Mouse (Mus musculus) liver, embryonic 14.5 days (tissue): ENCODE data around the gene Stx3. TPM values are rescaled to one million over a fixed set of nuclear protein-coding genes. Genes with fewer than 3 reads are reported as not detected.

Experiments used
- ATAC-seq: fragments of 200-750 bp; cut with Nextera tagmentation; 2 replicates; pipeline ENCODE4 v1.8.0; 2017; ENCODE audit warnings: moderate number of reproducible peaks, mild to moderate bottlenecking, moderate library complexity; ENCODE audit not compliant: insufficient read depth
- DNase-seq, 3 experiments: peaks; one replicate each; pipeline ENCODE4 v3.0.0-alpha.2; 2012 to 2013; ENCODE audit warnings: low read depth in 3 of 3, low spot score in 3 of 3
- H3K27ac ChIP-seq: fragments of 300-500 bp; sonication (generic); 2 replicates; pipeline ENCODE4 v1.5.1; 2014; ENCODE audit warnings: moderate library complexity, mild to moderate bottlenecking, control low read depth, inconsistent platforms
- H3K27me3 ChIP-seq: fragments of 300-500 bp; sonication (generic); 2 replicates; pipeline ENCODE4 v1.6.1; 2014; ENCODE audit warnings: mild to moderate bottlenecking, low read length, moderate library complexity; ENCODE audit not compliant: control insufficient read depth, insufficient read depth
- H3K36me3 ChIP-seq: fragments of 300-500 bp; sonication (generic); replicated peaks from 2 replicates; pipeline ENCODE4 v1.6.1; 2014; ENCODE audit warnings: low read depth; ENCODE audit not compliant: control insufficient read depth, insufficient read depth
- H3K4me1 ChIP-seq, 2 experiments: fragments of 200-500 bp in 1 of 2; fragments of 300-500 bp in 1 of 2; sonication (generic) in 1 of 2; replicated peaks; 2 replicates each; pipeline ENCODE4 v1.6.1; 2012 to 2014; ENCODE audit warnings: antibody characterized with exemption in 1 of 2, inconsistent platforms in 1 of 2, low read length in 1 of 2; ENCODE audit not compliant: control insufficient read depth in 2 of 2, insufficient read depth in 2 of 2
- H3K4me2 ChIP-seq: fragments of 300-500 bp; sonication (generic); 2 replicates; pipeline ENCODE4 v1.6.1; 2014; ENCODE audit warnings: low read depth, mild to moderate bottlenecking, control low read depth, moderate library complexity
- H3K4me3 ChIP-seq, 2 experiments: fragments of 200-500 bp in 1 of 2; fragments of 300-500 bp in 1 of 2; sonication (generic) in 1 of 2; 2 replicates each; pipeline ENCODE4 v1.5.1; 2012 to 2014; ENCODE audit warnings: low read depth in 2 of 2, low read length in 2 of 2, mild to moderate bottlenecking in 2 of 2, control low read depth in 1 of 2, inconsistent platforms in 1 of 2, moderate library complexity in 1 of 2; ENCODE audit not compliant: insufficient read depth in 1 of 2
- H3K9ac ChIP-seq: fragments of 300-500 bp; sonication (generic); replicated peaks from 2 replicates; pipeline ENCODE4 v1.6.1; 2014; ENCODE audit warnings: mild to moderate bottlenecking, control low read depth, moderate library complexity
- H3K9me3 ChIP-seq: fragments of 300-500 bp; sonication (generic); 2 replicates; pipeline ENCODE4 v1.6.1; 2016; ENCODE audit warnings: low read length, mixed read lengths; ENCODE audit not compliant: control insufficient read depth
- CTCF ChIP-seq: IDR thresholded peaks from 2 replicates; pipeline ENCODE4 v1.5.1; 2016; ENCODE audit warnings: antibody characterized with exemption, low read depth, control low read depth
- EP300 ChIP-seq: IDR thresholded peaks from 2 replicates; pipeline ENCODE4 v1.6.1; 2016; ENCODE audit warnings: antibody characterized with exemption, low read depth
- WGBS: fragments of 180-500 bp; shearing (Covaris S2); extraction: QIAGEN DNeasy Blood & Tissue Kit; methylation state at CpG from one replicate; pipeline ENCODE4 v1.1.7; 2014; ENCODE audit not compliant: insufficient replicate concordance; 5-methylcytosine and 5-hydroxymethylcytosine counted together
- polyA plus RNA-seq, 2 experiments: library from polyadenylated mRNA; depleted of rRNA in 1 of 2; stranded (reverse) in 1 of 2; unstranded in 1 of 2; fragments of >200 nt; fragmentation: Nextera tagmentation in 1 of 2; extraction: Ambion mirVana in 1 of 2; gene quantifications; 2 replicates each; pipeline versions ENCODE4 v1.2.1 to v1.2.3; 2012 to 2014

The Stx3 gene
- polyA plus RNA-seq, 2 experiments: 0.78 to 2.6 TPM

DNA sequence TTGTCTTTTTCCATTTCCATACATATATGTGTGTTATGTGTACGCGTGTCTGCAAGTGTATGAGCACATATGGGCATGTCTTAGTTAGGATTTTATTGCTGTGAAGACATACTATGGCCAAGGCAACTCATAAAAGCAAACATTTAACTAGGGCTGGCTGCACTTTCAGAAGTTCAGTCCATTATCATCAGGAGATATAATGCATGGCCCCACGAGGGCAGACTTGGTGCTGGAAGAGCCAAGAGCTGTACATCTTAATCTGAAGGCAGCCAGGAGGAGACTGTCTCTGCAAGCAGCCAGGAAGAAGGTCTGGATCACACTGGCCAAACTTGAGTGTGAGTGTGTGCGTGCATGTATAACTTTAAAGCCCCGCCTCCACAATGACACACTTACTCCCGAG lies 24.8 kb downstream of the Stx3 start:
- H3K9ac ChIP-seq: no peak overlapping the region
- 57% methylated on average over 6 of the region's 6 CpGs for WGBS
- H3K9me3 ChIP-seq: no peaks in the 10 kb centered on the region
- ATAC-seq: no peak
- no peak overlapping the region for H3K27ac ChIP-seq
- no peaks in the 10 kb centered on the region for H3K36me3 ChIP-seq
- H3K4me1 ChIP-seq: no peaks in the 10 kb centered on the region
- no peak overlapping the region for H3K4me2 ChIP-seq
- H3K4me3 ChIP-seq: no peak overlapping the region
- H3K27me3 ChIP-seq: no peaks in the 10 kb centered on the region
- no peak for DNase-seq
- TF ChIP-seq EP300 (no peak), CTCF (no peak)

DNA sequence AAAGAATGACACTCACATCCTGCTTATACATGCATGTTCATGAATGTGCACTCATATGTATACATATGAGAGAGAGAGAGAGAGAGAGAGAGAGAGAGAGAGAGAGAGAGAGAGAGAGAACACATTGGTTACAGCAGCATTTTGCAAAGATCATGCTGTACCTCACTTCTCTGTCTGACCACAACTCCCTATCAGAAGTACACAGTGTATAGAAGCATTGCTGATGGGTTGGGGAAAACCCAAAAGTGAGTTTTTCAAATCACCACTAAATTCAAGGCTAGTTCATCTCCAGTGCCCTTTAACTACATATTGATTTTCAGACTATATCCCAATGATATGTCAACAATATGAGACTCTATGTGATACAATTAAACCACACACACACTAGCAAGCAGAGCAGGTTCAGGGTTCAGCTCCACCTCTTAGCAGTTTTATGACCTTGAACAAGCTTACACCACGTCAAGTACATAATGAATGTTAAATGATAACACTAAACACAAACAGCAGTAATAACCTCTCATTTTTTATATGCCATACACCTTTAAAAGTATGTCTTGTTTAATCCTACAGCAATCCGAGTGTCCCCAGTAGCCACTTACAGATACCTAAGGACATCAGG lies 25.4 kb downstream of the Stx3 start:
- H3K4me1 ChIP-seq: no peaks in the 10 kb centered on the region
- DNase-seq (no peak), ATAC-seq (no peak)
- no peak for TF ChIP-seq EP300
- TF ChIP-seq CTCF: no peak
- no peaks in the 10 kb centered on the region for H3K27me3 ChIP-seq
- H3K27ac ChIP-seq: no peak overlapping the region
- no peaks in the 10 kb centered on the region for H3K36me3 ChIP-seq
- H3K9ac ChIP-seq: no peak overlapping the region
- no peaks in the 10 kb centered on the region for H3K9me3 ChIP-seq
- 60% methylated on average over 2 of the region's 2 CpGs for WGBS
- no peak overlapping the region for H3K4me3 ChIP-seq
- H3K4me2 ChIP-seq: no peak overlapping the region

DNA sequence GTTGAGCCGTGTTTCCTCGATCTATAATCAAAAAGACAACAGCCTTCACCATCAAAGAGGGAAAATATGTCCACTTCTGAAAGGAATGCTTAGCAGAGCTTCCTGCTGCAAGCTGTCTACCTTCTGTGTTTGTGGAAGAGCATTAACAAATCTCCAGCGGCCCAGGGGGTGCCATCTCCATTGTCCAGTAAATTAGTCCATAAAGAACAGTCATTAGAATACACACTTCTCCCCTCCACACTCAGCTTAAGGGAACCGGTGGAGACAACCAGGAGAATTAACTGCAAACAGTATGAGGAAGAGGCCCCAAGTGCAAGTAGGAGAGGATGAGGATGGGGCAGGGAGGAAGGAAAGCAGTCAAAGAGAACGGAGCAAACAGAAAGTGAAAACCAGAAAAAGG lies 27.4 kb downstream of the Stx3 start:
- ATAC-seq: no peak
- WGBS: 37% methylated on average over 5 of the region's 5 CpGs
- Histone ChIP-seq H3K9ac (no peak overlapping the region), H3K4me1 (no peaks in the 10 kb centered on the region), H3K9me3 (no peaks in the 10 kb centered on the region), H3K36me3 (no peaks in the 10 kb centered on the region), H3K4me2 (no peak overlapping the region), H3K27ac (no peak overlapping the region), H3K27me3 (no peaks in the 10 kb centered on the region), H3K4me3 (no peak overlapping the region)
- DNase-seq: no peak
- no peak for TF ChIP-seq CTCF
- TF ChIP-seq EP300: no peak

DNA sequence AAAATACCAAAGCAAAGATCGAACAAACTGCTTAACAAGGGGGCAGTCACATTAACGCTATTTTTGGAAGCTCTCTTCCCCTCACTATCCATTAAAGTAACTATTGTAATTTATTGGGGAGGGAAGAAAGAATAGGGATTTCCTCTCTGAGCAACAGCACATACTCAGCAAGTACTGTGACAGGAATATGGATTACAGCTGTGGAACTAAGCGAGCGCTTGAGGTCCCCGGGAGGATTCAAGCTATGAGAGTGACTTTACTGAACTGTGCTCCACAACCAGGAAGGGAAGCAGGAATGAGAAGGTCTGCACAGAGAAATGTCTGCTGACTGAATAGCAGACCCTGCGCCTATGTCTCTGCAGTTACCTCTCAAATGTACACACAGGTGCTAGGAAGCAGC lies 30.3 kb downstream of the Stx3 start:
- Histone ChIP-seq H3K27me3 (no peaks in the 10 kb centered on the region), H3K4me2 (no peak overlapping the region), H3K9ac (no peak overlapping the region), H3K9me3 (no peaks in the 10 kb centered on the region), H3K4me3 (no peak overlapping the region), H3K36me3 (no peaks in the 10 kb centered on the region), H3K4me1 (no peaks in the 10 kb centered on the region), H3K27ac (no peak overlapping the region)
- DNase-seq (no peak), ATAC-seq (no peak)
- no peak for TF ChIP-seq EP300
- no peak for TF ChIP-seq CTCF
- WGBS: 79% methylated on average over 6 of the region's 6 CpGs

DNA sequence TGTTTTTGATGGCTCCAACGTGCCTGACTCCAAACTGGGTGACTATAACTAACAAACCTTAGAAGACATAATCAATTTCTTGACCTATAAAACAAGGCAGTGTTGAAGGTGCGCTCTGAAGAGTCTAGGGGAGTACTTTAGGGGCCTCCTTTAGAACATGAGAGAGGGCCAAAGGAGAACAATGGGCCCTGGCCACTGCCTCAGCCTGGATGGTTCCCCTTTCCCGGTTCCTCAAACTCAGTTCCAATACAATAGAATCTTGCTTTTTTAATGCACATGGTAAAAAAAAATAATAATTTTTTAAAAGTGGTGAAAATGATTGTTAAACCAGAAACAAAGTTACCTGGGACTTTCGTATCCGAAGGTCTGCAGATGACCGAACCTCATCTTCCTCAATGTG lies 31.4 kb downstream of the Stx3 start:
- no peak for TF ChIP-seq EP300
- TF ChIP-seq CTCF: no peak
- Histone ChIP-seq H3K9me3 (no peaks in the 10 kb centered on the region), H3K4me2 (no peak overlapping the region), H3K36me3 (no peaks in the 10 kb centered on the region), H3K9ac (no peak overlapping the region), H3K4me3 (no peak overlapping the region), H3K27ac (no peak overlapping the region), H3K4me1 (no peaks in the 10 kb centered on the region), H3K27me3 (no peaks in the 10 kb centered on the region)
- DNase-seq (no peak), ATAC-seq (no peak)
- 78% methylated on average over 6 of the region's 6 CpGs for WGBS
